In genomic region chr12:80975939-80976671, GRCm38 (mm10) we compare ENCODE assay signal across 24 mouse cellular contexts. TPM values are rescaled to one million over a fixed set of nuclear protein-coding genes. Genes with fewer than 3 reads are reported as not detected.
DNase-seq lines count a peak whose midpoint lies in the region; ATAC-seq and TF ChIP-seq lines count a peak whose summit lies in the region.
"Had no signal": no experiment of that assay in that cellular context is flagged by ENCODE, and none has a peak within 500 bp of the region (broad histone marks: within the 10 kb centered on the region; RNA-seq: fewer than 3 reads in every experiment).

No protein-coding gene starts in this region.

- H3K4me3 ChIP-seq in liver, adult 2 months (ENCODE audit: insufficient read depth, low read depth, low read length), result no peak overlapping the region
- H3K4me3 ChIP-seq in liver, embryonic 13.5 days (replicated peaks), result no peak overlapping the region
- no peak overlapping the region for H3K4me3 ChIP-seq in liver, postnatal 0 days (ENCODE audit: low read depth, low read length)
- H3K4me3 ChIP-seq: embryonic facial prominence, embryonic 12.5 days; forebrain, embryonic 12.5 days; heart, embryonic 10.5 days; hindbrain, embryonic 12.5 days had no signal

- H3K36me3 ChIP-seq in liver, adult 2 months (ENCODE audit: control insufficient read depth, insufficient read depth, low read length), result no peaks in the 10 kb centered on the region
- H3K36me3 ChIP-seq in liver, embryonic 13.5 days, result no peaks in the 10 kb centered on the region
- H3K36me3 ChIP-seq in liver, postnatal 0 days (replicated peaks; ENCODE audit: insufficient read depth, low read length), result no peaks in the 10 kb centered on the region
- H3K36me3 ChIP-seq: embryonic facial prominence, embryonic 12.5 days; forebrain, embryonic 12.5 days; G1E; heart, embryonic 10.5 days; hindbrain, embryonic 12.5 days had no signal

- peak; percentile 89 for TF ChIP-seq EP300 in liver, postnatal 0 days (IDR thresholded peaks at IDR 0.05; ENCODE audit: low read depth)

- H3K4me1 ChIP-seq in liver, adult 2 months (ENCODE audit: control insufficient read depth, insufficient read depth, low read length), result peaks cover 12% of the 10 kb centered on the region; the same call in 1 of the 2 replicates
- no peaks in the 10 kb centered on the region for H3K4me1 ChIP-seq in liver, embryonic 13.5 days (replicated peaks)
- peaks cover 4% of the 10 kb centered on the region; the same call in 1 of the 2 replicates for H3K4me1 ChIP-seq in liver, postnatal 0 days (ENCODE audit: insufficient read depth)
- H3K4me1 ChIP-seq: forebrain, embryonic 12.5 days; heart, embryonic 10.5 days; hindbrain, embryonic 12.5 days had no signal

- WGBS in liver, adult 2 months, result 19% methylated on average over 11 of the region's 11 CpGs
- 52% methylated on average over 11 of the region's 11 CpGs for WGBS in liver, embryonic 13.5 days (ENCODE audit: insufficient replicate concordance)
- WGBS in liver, postnatal 0 days (ENCODE audit: insufficient replicate concordance), result 56% methylated on average over 11 of the region's 11 CpGs

- peak; percentile 67 for ATAC-seq in liver, embryonic 13.5 days (ENCODE audit: low read depth)
- peak; percentile 95 for ATAC-seq in liver, postnatal 0 days
- no peak for ATAC-seq in megakaryocyte-erythroid progenitor cell, adult 5-6 weeks (replicated peaks; ENCODE audit: low FRiP score, low TSS enrichment, poor library complexity, severe bottlenecking)
- ATAC-seq: CD4-positive, CD25-positive, alpha-beta regulatory T cell, adult 4 months; forebrain, postnatal 0 days; hindbrain, postnatal 0 days had no signal

- H3K27me3 ChIP-seq in liver, adult 2 months (ENCODE audit: control insufficient read depth, insufficient read depth, low read length), result no peaks in the 10 kb centered on the region
- H3K27me3 ChIP-seq in liver, embryonic 13.5 days, result peaks cover 3% of the 10 kb centered on the region; the same call in 1 of the 2 replicates
- H3K27me3 ChIP-seq in liver, postnatal 0 days (ENCODE audit: insufficient read depth, low read length), result no peaks in the 10 kb centered on the region
- H3K27me3 ChIP-seq: embryonic facial prominence, embryonic 12.5 days; forebrain, embryonic 12.5 days; hindbrain, embryonic 12.5 days had no signal

- TF ChIP-seq POLR2A in liver, adult 2 months (IDR thresholded peaks at IDR 0.05; ENCODE audit: extremely low read depth, insufficient read depth, low read length), result no peak

- H3K9me3 ChIP-seq in liver, embryonic 13.5 days (replicated peaks), result no peaks in the 10 kb centered on the region
- no peaks in the 10 kb centered on the region for H3K9me3 ChIP-seq in liver, postnatal 0 days (ENCODE audit: low read length)
- H3K9me3 ChIP-seq: embryonic facial prominence, embryonic 12.5 days; forebrain, embryonic 12.5 days; G1E; heart, embryonic 10.5 days; hindbrain, embryonic 12.5 days had no signal

- peak; percentile 99 for DNase-seq in liver, adult 2 months (ENCODE audit: extremely low read depth, low read depth, low spot score)
- DNase-seq in liver, result no peak
- no peak for DNase-seq in liver, embryonic 13.5 days
- DNase-seq in liver, postnatal 0 days, result peak; percentile 29
- DNase-seq in Muller cell, postnatal 12 days (ENCODE audit: inconsistent ontology term), result no peak
- DNase-seq: adrenal gland, postnatal 10 days; cerebellum, adult 11 months; cerebellum, adult 8-10 months; cerebellum, postnatal 14 days; embryo, embryonic 11 days; forebrain, postnatal 0 days; gastrocnemius, postnatal 25 days; heart, postnatal 10 days; heart, postnatal 4 days had no signal

- H3K4me2 ChIP-seq in liver, embryonic 13.5 days, result no peak overlapping the region
- H3K4me2 ChIP-seq in liver, postnatal 0 days (ENCODE audit: low read depth, low read length), result no peak overlapping the region
- H3K4me2 ChIP-seq: embryonic facial prominence, embryonic 12.5 days; forebrain, embryonic 12.5 days; hindbrain, embryonic 12.5 days had no signal

- no peak for TF ChIP-seq CTCF in liver, adult 2 months (IDR thresholded peaks at IDR 0.05; ENCODE audit: low read depth, low read length)
- TF ChIP-seq CTCF in liver, postnatal 0 days (IDR thresholded peaks at IDR 0.05; ENCODE audit: low read depth), result no peak

- no peaks in the 10 kb centered on the region for H3K79me2 ChIP-seq in liver, adult 2 months (ENCODE audit: control insufficient read depth, insufficient read depth, low read length)

- H3K27ac ChIP-seq in liver, adult 2 months (replicated peaks; ENCODE audit: insufficient read depth, low read depth, low read length), result peak overlapping the region; percentile 95
- H3K27ac ChIP-seq in liver, embryonic 13.5 days, result peak overlapping the region; percentile 64
- H3K27ac ChIP-seq in liver, postnatal 0 days (ENCODE audit: low read depth), result peak overlapping the region; percentile 92
- H3K27ac ChIP-seq: embryonic facial prominence, embryonic 12.5 days; forebrain, embryonic 12.5 days; heart, embryonic 10.5 days; hindbrain, embryonic 12.5 days; hindbrain, postnatal 0 days had no signal

- H3K9ac ChIP-seq in liver, adult 2 months (ENCODE audit: low read depth, low read length), result peak overlapping the region; percentile 65
- no peak overlapping the region for H3K9ac ChIP-seq in liver, embryonic 13.5 days
- no peak overlapping the region for H3K9ac ChIP-seq in liver, postnatal 0 days (replicated peaks)
- H3K9ac ChIP-seq: embryonic facial prominence, embryonic 12.5 days; forebrain, embryonic 12.5 days; forebrain, postnatal 0 days; hindbrain, embryonic 12.5 days had no signal

RNA-seq across cellular contexts. Expression of gene Slc10a1, which starts 7.6 kb away (rescaled TPM):
- total RNA-seq in liver, adult 2 months (2014; rRNA removed), result 389 and 508 TPM in 2 replicates
- polyA plus RNA-seq in liver, adult 2 months (2012; rRNA removed), result 1,193 and 1,387 TPM in 2 replicates
- polyA plus RNA-seq in liver, embryonic 13.5 days (2015; fragmentation: Nextera tagmentation; extraction: Ambion mirVana), result 0.74 and 0.95 TPM in 2 replicates
- polyA plus RNA-seq in liver, postnatal 0 days (2015; fragmentation: Nextera tagmentation; extraction: Ambion mirVana), result 500 and 502 TPM in 2 replicates
- total RNA-seq in megakaryocyte-erythroid progenitor cell, adult 5-6 weeks (2014; fragmentation: Nextera tagmentation), result not detected in 2 replicates
- total RNA-seq in megakaryocyte-erythroid progenitor cell, adult 5-6 weeks (2017), result 1.8 TPM in 1 of 2 replicates, not detected in the other
- total RNA-seq: forebrain, postnatal 0 days; gastrocnemius, postnatal 25 days; granulocyte monocyte progenitor cell, adult 5-6 weeks; heart, postnatal 10 days; heart, postnatal 4 days; hindbrain, postnatal 0 days had no signal
- polyA plus RNA-seq: brain, embryonic 14.5 days; forebrain, postnatal 0 days; G1E had no signal

RNA-seq across cellular contexts. Expression of gene Srsf5, which starts 30.8 kb away (rescaled TPM):
- total RNA-seq in liver, adult 2 months (2014; rRNA removed), result 232 and 331 TPM in 2 replicates
- polyA plus RNA-seq in liver, adult 2 months (2012; rRNA removed), result 198 and 238 TPM in 2 replicates
- 313 and 375 TPM in 2 replicates for polyA plus RNA-seq in liver, embryonic 13.5 days (2015; fragmentation: Nextera tagmentation; extraction: Ambion mirVana)
- polyA plus RNA-seq in liver, postnatal 0 days (2015; fragmentation: Nextera tagmentation; extraction: Ambion mirVana), result 249 and 270 TPM in 2 replicates
- total RNA-seq in megakaryocyte-erythroid progenitor cell, adult 5-6 weeks (2014; fragmentation: Nextera tagmentation), result 313 and 330 TPM in 2 replicates
- total RNA-seq in megakaryocyte-erythroid progenitor cell, adult 5-6 weeks (2017), result 760 and 1,064 TPM in 2 replicates

RNA-seq across cellular contexts. Expression of gene Smoc1, which starts 50.5 kb away (rescaled TPM):
- 28.3 and 36.6 TPM in 2 replicates for total RNA-seq in liver, adult 2 months (2014; rRNA removed)
- 50.7 and 65.7 TPM in 2 replicates for polyA plus RNA-seq in liver, adult 2 months (2012; rRNA removed)
- 6.0 and 7.4 TPM in 2 replicates for polyA plus RNA-seq in liver, embryonic 13.5 days (2015; fragmentation: Nextera tagmentation; extraction: Ambion mirVana)
- 12.3 and 15.5 TPM in 2 replicates for polyA plus RNA-seq in liver, postnatal 0 days (2015; fragmentation: Nextera tagmentation; extraction: Ambion mirVana)
- 1.0 and 1.2 TPM in 2 replicates for total RNA-seq in megakaryocyte-erythroid progenitor cell, adult 5-6 weeks (2014; fragmentation: Nextera tagmentation)
- 0.42 TPM in 1 of 2 replicates, not detected in the other for total RNA-seq in megakaryocyte-erythroid progenitor cell, adult 5-6 weeks (2017)

Comparison
In these comparisons a context has a peak if more than half of its experiments do, and no peak if none do; other contexts are left out.
1. DNase-seq: peak in liver, adult 2 months (single experiment) and liver, postnatal 0 days (single experiment); none in liver (single experiment), liver, embryonic 13.5 days (single experiment) and Muller cell, postnatal 12 days (single experiment).
2. RNA of gene Slc10a1, which starts 7.6 kb away (polyA plus RNA-seq): 1,193 to 1,387 TPM in liver, adult 2 months and 500 to 502 TPM in liver, postnatal 0 days; 0.74 to 0.95 TPM in liver, embryonic 13.5 days; every median in the first group is over 100 times any median in the second.
3. Peak in every context shown above with its lines, with median percentiles within 50 percentile points of each other: H3K27ac ChIP-seq.